Mouse (Mus musculus) gastrocnemius, postnatal 14 days (tissue): ENCODE results near the gene Timeless. TPM values are rescaled to one million over a fixed set of nuclear protein-coding genes. Genes with fewer than 3 reads are reported as not detected.
"Not testable (repeated sequence)": the region's sequence is repeated elsewhere in the genome, so short reads cannot be mapped to it uniquely, and the experiment has no call there.

Experiments used
- DNase-seq: peaks from one replicate; pipeline ENCODE4 v3.0.0; 2021; ENCODE audit warnings: mixed read lengths
- intact Hi-C: fragments of 180-260 bp; cut with DNase I; formaldehyde crosslinking; loops from one replicate; pipeline ENCODE4 v1.15.1; 2025; ENCODE audit warnings: low total_unique reads
- long read RNA-seq, 2 experiments: library from polyadenylated mRNA; stranded (forward); transcript quantifications; one replicate each; pipeline ENCODE4 v2.0.0; 2021
- total RNA-seq, 2 experiments: library from RNA; stranded (reverse); gene quantifications; 2 replicates each; pipeline ENCODE4 v1.2.3; 2021

Timeless gene
- total RNA-seq: 1 to 10 TPM; 3.9 to 5.1 TPM
- long read RNA-seq, experiment 1, partial matches to known transcripts: 2 of 7 reads
- long read RNA-seq, experiment 1, other reads (novel, unspliced or antisense): 5 of 7 reads
- long read RNA-seq, experiment 2, partial matches to known transcripts: 2 of 5 reads
- long read RNA-seq, experiment 2, other reads (novel, unspliced or antisense): 2 of 5 reads

GRCm38 (mm10) chr10:128231697-128232419 lies at the start of gene Timeless:
TSS of gene Timeless (plus strand) at chr10:128232065.
- DNase-seq: peak; percentile 86
- intact Hi-C loops: no loop called here

- DNase-seq: no peak
Measured at GRCm38 (mm10) chr10:128184296-128184695, 47.6 kb upstream of the Timeless start.

GRCm38 (mm10) chr10:128185277-128185940 lies 46.5 kb upstream of the Timeless start:
- DNase-seq: peak; percentile 17
- intact Hi-C loops: loop anchor here (5.0 kb wide), 2 partner anchors 43 to 93 kb away; partner anchors contain the start of gene Baz2a

More at GRCm38 (mm10) chr10:128184296-128184695, 47.6 kb upstream of the Timeless start:
- intact Hi-C loops: no loop called here

- DNase-seq: peak; percentile 75
- intact Hi-C loops: loop anchor here (5.0 kb wide), 2 partner anchors 44 to 94 kb away; partner anchors contain the start of gene Baz2a
Measured at GRCm38 (mm10) chr10:128185959-128186358, 45.9 kb upstream of the Timeless start.

- intact Hi-C loops: loop anchor here (5.0 kb wide), 2 partner anchors 45 to 95 kb away; partner anchors contain the start of gene Baz2a
- no peak for DNase-seq
Measured at GRCm38 (mm10) chr10:128187181-128187605, 44.7 kb upstream of the Timeless start.

- intact Hi-C loops: loop anchor here (5.0 kb wide), 2 partner anchors 46 to 96 kb away; partner anchors contain the start of gene Baz2a
- DNase-seq: peak; percentile 64
Measured at GRCm38 (mm10) chr10:128188242-128188877, 43.5 kb upstream of the Timeless start.

GRCm38 (mm10) chr10:128191472-128191871 lies 40.4 kb upstream of the Timeless start:
- DNase-seq: no peak
- intact Hi-C loops: no loop called here

- intact Hi-C loops, DNase-seq: not testable (repeated sequence)
Measured at GRCm38 (mm10) chr10:128192030-128192766, 39.7 kb upstream of the Timeless start.

GRCm38 (mm10) chr10:128193113-128193512 lies 38.8 kb upstream of the Timeless start:
- intact Hi-C loops: no loop called here

GRCm38 (mm10) chr10:128194024-128194550 lies 37.8 kb upstream of the Timeless start, which contains the start of gene Gls2:
TSS of gene Gls2 (plus strand) at chr10:128194457.
- intact Hi-C loops: no loop called here
- peak; percentile 97 for DNase-seq

More at GRCm38 (mm10) chr10:128193113-128193512, 38.8 kb upstream of the Timeless start:
- no peak for DNase-seq

GRCm38 (mm10) chr10:128194551-128195461 lies 37.1 kb upstream of the Timeless start:
- intact Hi-C loops: no loop called here
- DNase-seq: no peak

GRCm38 (mm10) chr10:128201856-128202255 lies 30.0 kb upstream of the Timeless start:
- intact Hi-C loops: no loop called here

GRCm38 (mm10) chr10:128204941-128205340 lies 26.9 kb upstream of the Timeless start:
- no peak for DNase-seq
- intact Hi-C loops: no loop called here

More at GRCm38 (mm10) chr10:128201856-128202255, 30.0 kb upstream of the Timeless start:
- DNase-seq: no peak

- intact Hi-C loops: no loop called here
- DNase-seq: no peak
Measured at GRCm38 (mm10) chr10:128208326-128208725, 23.5 kb upstream of the Timeless start.

GRCm38 (mm10) chr10:128209311-128210009 lies 22.4 kb upstream of the Timeless start:
- no peak for DNase-seq
- intact Hi-C loops: loop anchor here (5.0 kb wide), 1 partner anchor 73 kb away; no protein-coding TSS in a partner anchor

- intact Hi-C loops: loop anchor here (5.0 kb wide), 1 partner anchor 72 kb away; no protein-coding TSS in a partner anchor
- no peak for DNase-seq
Measured at GRCm38 (mm10) chr10:128210131-128210530, 21.7 kb upstream of the Timeless start.

GRCm38 (mm10) chr10:128210954-128211353 lies 20.9 kb upstream of the Timeless start:
- intact Hi-C loops: loop anchor here (5.0 kb wide), 1 partner anchor 71 kb away; no protein-coding TSS in a partner anchor
- no peak for DNase-seq
